Mouse (Mus musculus) spleen, adult 2 months (tissue): ENCODE results near the gene Ccdc6. TPM values are rescaled to one million over a fixed set of nuclear protein-coding genes. Genes with fewer than 3 reads are reported as not detected.
A peak's percentile ranks its signal among the peaks of the same experiment; 100 is the strongest.

Source experiments
- DNase-seq, 2 experiments: peaks; one replicate each; pipeline versions ENCODE4 v3.0.0 to v3.0.0-alpha.2; 2012 to 2021; ENCODE audit warnings: low spot score in 2 of 2, low read depth in 1 of 2
- H3K27ac ChIP-seq: fragments of 200-500 bp; 2 replicates; pipeline ENCODE4 v1.5.1; 2012; ENCODE audit warnings: low read length, inconsistent platforms; ENCODE audit not compliant: insufficient read depth
- H3K27me3 ChIP-seq: fragments of 200-500 bp; 2 replicates; pipeline ENCODE4 v1.6.1; 2012; ENCODE audit warnings: mild to moderate bottlenecking, moderate library complexity, low read length, inconsistent platforms; ENCODE audit not compliant: control insufficient read depth, insufficient read depth
- H3K36me3 ChIP-seq: fragments of 200-500 bp; 2 replicates; pipeline ENCODE4 v1.6.1; 2012; ENCODE audit warnings: mild to moderate bottlenecking, low read length, inconsistent platforms; ENCODE audit not compliant: control insufficient read depth, insufficient read depth
- H3K4me1 ChIP-seq: fragments of 200-500 bp; 2 replicates; pipeline ENCODE4 v1.6.1; 2011; ENCODE audit warnings: inconsistent platforms; ENCODE audit not compliant: control insufficient read depth, insufficient read depth, insufficient read length
- H3K4me3 ChIP-seq: fragments of 200-500 bp; 2 replicates; pipeline ENCODE4 v1.5.1; 2011; ENCODE audit warnings: mild to moderate bottlenecking, inconsistent platforms; ENCODE audit not compliant: insufficient read depth, insufficient read length; ENCODE audit errors: extremely low read depth
- CTCF ChIP-seq: fragments of 200-500 bp; IDR thresholded peaks from 2 replicates; pipeline ENCODE4 v1.5.1; 2011; ENCODE audit warnings: mild to moderate bottlenecking, inconsistent platforms; ENCODE audit not compliant: insufficient read depth, insufficient read length, insufficient replicate concordance; ENCODE audit errors: extremely low read depth
- POLR2A ChIP-seq: fragments of 200-500 bp; IDR thresholded peaks from 2 replicates; pipeline ENCODE4 v1.6.1; 2011; ENCODE audit warnings: low read depth, low read length, inconsistent platforms
- WGBS: fragments of 180-500 bp; shearing (Covaris S2); methylation state at CpG from one replicate; pipeline ENCODE4 v1.1.7; 2018; 5-methylcytosine and 5-hydroxymethylcytosine counted together
- polyA plus RNA-seq: library from polyadenylated mRNA; depleted of rRNA; stranded (reverse); fragments of >200 nt; gene quantifications from 2 replicates; pipeline ENCODE4 v1.2.3, GENCODE M21; 2012

The Ccdc6 gene
- polyA plus RNA-seq, 1 experiment, result 17.7 TPM

- H3K4me3 ChIP-seq, result no peak overlapping the region
- no peak for TF ChIP-seq CTCF
- no peak for TF ChIP-seq POLR2A
- H3K27me3 ChIP-seq, result no peaks in the 10 kb centered on the region
- no peak overlapping the region for H3K27ac ChIP-seq
- 55% methylated on average over 6 of the region's 6 CpGs for WGBS
- no peaks in the 10 kb centered on the region for H3K36me3 ChIP-seq
- H3K4me1 ChIP-seq, result no peaks in the 10 kb centered on the region
- peak in 1 of 2 experiments; percentile 25 for DNase-seq
Observed at GRCm38 (mm10) chr10:70063881-70064555, 32.9 kb upstream of the Ccdc6 start.

- 90% methylated on average over 3 of the region's 3 CpGs for WGBS
- H3K36me3 ChIP-seq, result no peaks in the 10 kb centered on the region
- no peaks in the 10 kb centered on the region for H3K4me1 ChIP-seq
- H3K4me3 ChIP-seq, result no peak overlapping the region
- TF ChIP-seq POLR2A (no peak), CTCF (no peak)
- no peak overlapping the region for H3K27ac ChIP-seq
- no peaks in the 10 kb centered on the region for H3K27me3 ChIP-seq
- DNase-seq, result no peak
Observed at GRCm38 (mm10) chr10:70065191-70065590, 31.7 kb upstream of the Ccdc6 start.

GRCm38 (mm10) chr10:70066497-70067168 is 30.3 kb upstream of the Ccdc6 start:
- no peak overlapping the region for H3K4me3 ChIP-seq
- no peaks in the 10 kb centered on the region for H3K27me3 ChIP-seq
- WGBS, result 82% methylated on average over 8 of the region's 8 CpGs
- TF ChIP-seq CTCF (no peak), POLR2A (no peak)
- no peak overlapping the region for H3K27ac ChIP-seq
- H3K36me3 ChIP-seq, result no peaks in the 10 kb centered on the region
- no peaks in the 10 kb centered on the region for H3K4me1 ChIP-seq
- DNase-seq, result no peak

GRCm38 (mm10) chr10:70067169-70068115 is 29.5 kb upstream of the Ccdc6 start:
- TF ChIP-seq POLR2A, result no peak
- TF ChIP-seq CTCF, result no peak
- whole genome bisulfite sequencing, result 65% methylated on average over 6 of the region's 6 CpGs
- no peaks in the 10 kb centered on the region for H3K4me1 ChIP-seq
- no peak overlapping the region for H3K27ac ChIP-seq
- H3K36me3 ChIP-seq, result no peaks in the 10 kb centered on the region
- DNase-seq, result no peak
- H3K4me3 ChIP-seq, result no peak overlapping the region
- no peaks in the 10 kb centered on the region for H3K27me3 ChIP-seq

- WGBS, result 79% methylated on average over 6 of the region's 6 CpGs
- TF ChIP-seq CTCF (no peak), POLR2A (no peak)
- no peaks in the 10 kb centered on the region for H3K27me3 ChIP-seq
- H3K36me3 ChIP-seq, result no peaks in the 10 kb centered on the region
- no peak overlapping the region for H3K27ac ChIP-seq
- H3K4me1 ChIP-seq, result no peaks in the 10 kb centered on the region
- no peak overlapping the region for H3K4me3 ChIP-seq
- no peak for DNase-seq
Observed at GRCm38 (mm10) chr10:70069321-70069720, 27.6 kb upstream of the Ccdc6 start.

DNA sequence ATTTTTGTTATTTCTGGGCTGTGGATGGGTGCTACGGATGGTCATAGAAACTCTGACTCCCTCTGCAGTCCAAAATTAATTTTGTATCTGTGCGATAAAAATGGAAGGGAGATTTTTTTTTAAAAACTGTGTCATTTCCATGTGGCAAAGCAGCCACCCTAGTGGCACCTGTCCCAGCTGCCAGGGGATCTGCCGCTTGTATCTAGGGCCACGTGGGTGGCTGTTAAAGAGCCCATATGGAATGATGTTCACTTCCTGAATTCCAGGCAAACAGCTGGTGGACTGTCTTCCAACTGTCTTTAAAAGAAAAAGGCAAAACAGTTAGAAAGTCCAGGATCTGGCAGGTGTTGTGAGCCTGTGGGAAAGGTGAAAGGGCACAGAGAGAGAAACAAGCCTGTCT is 25.6 kb upstream of the Ccdc6 start:
- Histone ChIP-seq H3K27me3 (no peaks in the 10 kb centered on the region), H3K36me3 (no peaks in the 10 kb centered on the region), H3K4me1 (no peaks in the 10 kb centered on the region), H3K4me3 (no peak overlapping the region), H3K27ac (no peak overlapping the region)
- 88% methylated on average over 4 of the region's 4 CpGs for WGBS
- TF ChIP-seq CTCF, result no peak
- TF ChIP-seq POLR2A, result no peak
- DNase-seq, result no peak
